Mouse (Mus musculus): ENCODE measurements around the gene Psmb3.

Gene Psmb3

GRCm38 (mm10) chr11:97748496-97748895, 45.3 kb downstream of the Psmb3 start:
- DNase-seq (ENCODE audit: inconsistent ontology term), result no peak

- DNase-seq (ENCODE audit: inconsistent ontology term), result no peak
Measured at GRCm38 (mm10) chr11:97753277-97753676, 50.1 kb downstream of the Psmb3 start.

GRCm38 (mm10) chr11:97758125-97758524, 54.9 kb downstream of the Psmb3 start:
- DNase-seq (ENCODE audit: inconsistent ontology term), result no peak

GRCm38 (mm10) chr11:97758942-97759341, 55.7 kb downstream of the Psmb3 start:
- no peak for DNase-seq (ENCODE audit: inconsistent ontology term)

GRCm38 (mm10) chr11:97761638-97762037, 58.4 kb downstream of the Psmb3 start:
- no peak for DNase-seq (ENCODE audit: inconsistent ontology term)

All from Muller cell, postnatal 12 days (primary cell).